In genomic region chr4:100547905-100548304, GRCm38 (mm10) we compare ENCODE assay signal across 12 mouse cellular contexts.
DNase-seq lines count a peak whose midpoint lies in the region; ATAC-seq lines count a peak whose summit lies in the region.
"Had no signal": no experiment of that assay in that cellular context is flagged by ENCODE, and none has a peak within 500 bp of the region (broad histone marks: within the 10 kb centered on the region; RNA-seq: fewer than 3 reads in every experiment).

No protein-coding gene starts in this region.

- H3K4me1 ChIP-seq in liver, embryonic 13.5 days (replicated peaks) = no peaks in the 10 kb centered on the region
- H3K4me1 ChIP-seq: neural tube, embryonic 13.5 days had no signal

- H3K36me3 ChIP-seq in liver, embryonic 13.5 days = no peaks in the 10 kb centered on the region
- H3K36me3 ChIP-seq: neural tube, embryonic 13.5 days had no signal

- H3K27ac ChIP-seq in liver, embryonic 13.5 days = no peak overlapping the region
- H3K27ac ChIP-seq: neural tube, embryonic 13.5 days had no signal

- H3K4me2 ChIP-seq in liver, embryonic 13.5 days = no peak overlapping the region
- H3K4me2 ChIP-seq: neural tube, embryonic 13.5 days had no signal

- ATAC-seq in liver, embryonic 13.5 days (ENCODE audit: low read depth) = peak; percentile 61
- ATAC-seq in megakaryocyte, adult 5-6 weeks (ENCODE audit: poor library complexity, severe bottlenecking) = peak; percentile 87
- ATAC-seq in inflammation-experienced regulatory T-cells, adult 6 months = no peak
- ATAC-seq: intestine, postnatal 0 days had no signal

- no peak overlapping the region for H3K4me3 ChIP-seq in liver, embryonic 13.5 days (replicated peaks)
- H3K4me3 ChIP-seq: neural tube, embryonic 13.5 days had no signal

- no peaks in the 10 kb centered on the region for H3K9me3 ChIP-seq in liver, embryonic 13.5 days (replicated peaks)
- H3K9me3 ChIP-seq: neural tube, embryonic 13.5 days had no signal

- no peaks in the 10 kb centered on the region for H3K27me3 ChIP-seq in liver, embryonic 13.5 days
- H3K27me3 ChIP-seq: neural tube, embryonic 13.5 days had no signal

- 21% methylated on average over 4 of the region's 4 CpGs for WGBS in liver, embryonic 13.5 days (ENCODE audit: insufficient replicate concordance)

- peak; percentile 31 for DNase-seq in heart, postnatal 4 days
- no peak for DNase-seq in heart, adult 8-10 months (ENCODE audit: low spot score)
- DNase-seq in spleen, postnatal 36 days (ENCODE audit: low spot score in 2 of 2) = peak; percentile 6 to 13
- DNase-seq in spleen, postnatal 4 days (ENCODE audit: low spot score in 2 of 2) = no peak
- no peak for DNase-seq in liver, embryonic 13.5 days
- no peak for DNase-seq in frontal cortex, adult 2 months (ENCODE audit: extremely low spot score in 1 of 2, low spot score in 1 of 2)
- DNase-seq: adrenal gland, postnatal 14 days; cerebellum, postnatal 10 days had no signal

- no peak overlapping the region for H3K9ac ChIP-seq in liver, embryonic 13.5 days
- H3K9ac ChIP-seq: neural tube, embryonic 13.5 days had no signal

Comparison
In these comparisons a context has a peak if more than half of its experiments do, and no peak if none do; other contexts are left out.
1. DNase-seq: peak in heart, postnatal 4 days (single experiment) and spleen, postnatal 36 days (2 of 2); none in heart, adult 8-10 months (single experiment), spleen, postnatal 4 days (0 of 2), liver, embryonic 13.5 days (single experiment) and frontal cortex, adult 2 months (0 of 2).